Mouse (Mus musculus): ENCODE measurements at regions not wholly inside any gene's neighbourhood (a gene's known extent, or its start where the extent isn't known, plus 50 kb on each side); places are given as distances from the start of the nearest gene placed in this dataset.

GRCm38 (mm10) chr1:107914671-107915590 lies 325.1 kb downstream of the Serpinb8 start:
- no peak for DNase-seq

GRCm38 (mm10) chr1:107917037-107917436 lies 327.2 kb downstream of the Serpinb8 start:
- DNase-seq, result peak in 1 of 2 experiments; percentile 10

GRCm38 (mm10) chr1:107941601-107942270 lies 351.9 kb downstream of the Serpinb8 start:
- no peak for DNase-seq

- DNase-seq, result no peak
Measured at GRCm38 (mm10) chr1:107946204-107946939, 356.6 kb downstream of the Serpinb8 start.

- peak in 1 of 2 experiments; percentile 1 for DNase-seq
Measured at GRCm38 (mm10) chr1:107950396-107950795, 360.6 kb downstream of the Serpinb8 start.

- no peak for DNase-seq
Measured at GRCm38 (mm10) chr1:107961009-107961408, 371.2 kb downstream of the Serpinb8 start.

- DNase-seq, result peak in 1 of 2 experiments; percentile 7
Measured at GRCm38 (mm10) chr1:107975626-107976335, 386.0 kb downstream of the Serpinb8 start.

- no peak for DNase-seq
Measured at GRCm38 (mm10) chr1:107977686-107978085, 387.9 kb downstream of the Serpinb8 start.

- DNase-seq, result no peak
Measured at GRCm38 (mm10) chr1:107978411-107978810, 388.6 kb downstream of the Serpinb8 start.

GRCm38 (mm10) chr1:107985646-107986045 lies 395.8 kb downstream of the Serpinb8 start:
- no peak for DNase-seq

- no peak for DNase-seq
Measured at GRCm38 (mm10) chr1:107988076-107988475, 398.3 kb downstream of the Serpinb8 start.

- no peak for DNase-seq
Measured at GRCm38 (mm10) chr1:107993013-107993412, 403.2 kb downstream of the Serpinb8 start.

GRCm38 (mm10) chr1:108023721-108024353 lies 434.0 kb downstream of the Serpinb8 start:
- DNase-seq, result no peak

GRCm38 (mm10) chr1:108024705-108025104 lies 434.9 kb downstream of the Serpinb8 start:
- DNase-seq, result no peak

- no peak for DNase-seq
Measured at GRCm38 (mm10) chr1:108026461-108026860, 436.7 kb downstream of the Serpinb8 start.

GRCm38 (mm10) chr1:108046194-108046593 lies 456.4 kb downstream of the Serpinb8 start:
- no peak for DNase-seq

- no peak for DNase-seq
Measured at GRCm38 (mm10) chr1:108046857-108047714, 457.3 kb downstream of the Serpinb8 start.

GRCm38 (mm10) chr1:108094622-108095021 lies 504.8 kb downstream of the Serpinb8 start:
- no peak for DNase-seq

GRCm38 (mm10) chr1:108102607-108103006 lies 512.8 kb downstream of the Serpinb8 start:
- DNase-seq, result no peak

- DNase-seq, result no peak
Measured at GRCm38 (mm10) chr1:108110984-108111383, 521.2 kb downstream of the Serpinb8 start.

- no peak for DNase-seq
Measured at GRCm38 (mm10) chr1:108127393-108127792, 537.6 kb downstream of the Serpinb8 start.
